Comparison of ENCODE assay signal across 19 mouse cellular contexts in genomic region chr8:89412046-89412445, GRCm38 (mm10).
DNase-seq lines count a peak whose midpoint lies in the region; ATAC-seq lines count a peak whose summit lies in the region.
"Had no signal": no experiment of that assay in that cellular context is flagged by ENCODE, and none has a peak within 500 bp of the region (broad histone marks: within the 10 kb centered on the region; RNA-seq: fewer than 3 reads in every experiment).

No protein-coding gene starts in this region.

- no peaks in the 10 kb centered on the region for H3K9me3 ChIP-seq in embryonic facial prominence, embryonic 11.5 days (replicated peaks; ENCODE audit: control insufficient read depth, low read length)
- H3K9me3 ChIP-seq in kidney, embryonic 15.5 days (replicated peaks): 0 out of 2 replicates have a peak, but pooled peaks cover 2% of the 10 kb centered on the region
- H3K9me3 ChIP-seq in limb, embryonic 11.5 days (ENCODE audit: control insufficient read depth, low read length): no peaks in the 10 kb centered on the region
- no peaks in the 10 kb centered on the region for H3K9me3 ChIP-seq in heart, embryonic 11.5 days (replicated peaks; ENCODE audit: control insufficient read depth, low read length)
- H3K9me3 ChIP-seq: embryonic facial prominence, embryonic 13.5 days; heart, embryonic 15.5 days; hindbrain, embryonic 12.5 days; limb, embryonic 15.5 days; midbrain, embryonic 12.5 days had no signal

- no peaks in the 10 kb centered on the region for H3K36me3 ChIP-seq in embryonic facial prominence, embryonic 11.5 days (replicated peaks; ENCODE audit: control insufficient read depth, insufficient read depth, low read depth, low read length)
- no peaks in the 10 kb centered on the region for H3K36me3 ChIP-seq in kidney, embryonic 15.5 days
- no peaks in the 10 kb centered on the region for H3K36me3 ChIP-seq in limb, embryonic 11.5 days (ENCODE audit: control insufficient read depth, insufficient read depth, low read length)
- no peaks in the 10 kb centered on the region for H3K36me3 ChIP-seq in heart, embryonic 11.5 days (ENCODE audit: control insufficient read depth, insufficient read depth, low read length)
- H3K36me3 ChIP-seq: embryonic facial prominence, embryonic 13.5 days; G1E; heart, embryonic 15.5 days; hindbrain, embryonic 12.5 days; limb, embryonic 15.5 days; midbrain, embryonic 12.5 days had no signal

- H3K4me3 ChIP-seq in embryonic facial prominence, embryonic 11.5 days (ENCODE audit: low read depth, low read length): no peak overlapping the region
- H3K4me3 ChIP-seq in kidney, embryonic 15.5 days (replicated peaks): no peak overlapping the region
- H3K4me3 ChIP-seq in limb, embryonic 11.5 days (ENCODE audit: low read depth, low read length): no peak overlapping the region
- no peak overlapping the region for H3K4me3 ChIP-seq in heart, embryonic 11.5 days (ENCODE audit: low read depth, low read length)
- H3K4me3 ChIP-seq: embryonic facial prominence, embryonic 13.5 days; heart, embryonic 15.5 days; hindbrain, embryonic 12.5 days; limb, embryonic 15.5 days; midbrain, embryonic 12.5 days; myocyte had no signal

- DNase-seq in embryo, embryonic 10 days (ENCODE audit: low spot score): peak; percentile 85
- DNase-seq in embryonic facial prominence, embryonic 11.5 days (ENCODE audit: low spot score): peak; percentile 45
- DNase-seq in limb, embryonic 11.5 days (ENCODE audit: low spot score): peak; percentile 57
- no peak for DNase-seq in ovary, postnatal 36 days (ENCODE audit: low spot score)
- no peak for DNase-seq in adipocyte (ENCODE audit: low spot score)
- DNase-seq: adrenal gland, postnatal 25 days; gastrocnemius, postnatal 36 days; liver, postnatal 0 days; right cerebral cortex, postnatal 14 days; thymus, postnatal 36 days had no signal

- no peak overlapping the region for H3K27ac ChIP-seq in embryonic facial prominence, embryonic 11.5 days (replicated peaks; ENCODE audit: low read depth, low read length)
- H3K27ac ChIP-seq in kidney, embryonic 15.5 days: peak overlapping the region; percentile 75
- no peak overlapping the region for H3K27ac ChIP-seq in limb, embryonic 11.5 days (replicated peaks; ENCODE audit: low read depth, low read length)
- H3K27ac ChIP-seq in heart, embryonic 11.5 days (ENCODE audit: low read depth, low read length): no peak overlapping the region
- H3K27ac ChIP-seq: embryonic facial prominence, embryonic 13.5 days; heart, embryonic 15.5 days; hindbrain, embryonic 12.5 days; limb, embryonic 15.5 days; midbrain, embryonic 12.5 days had no signal

- no peak overlapping the region for H3K4me2 ChIP-seq in embryonic facial prominence, embryonic 11.5 days (ENCODE audit: low read depth, low read length)
- peak overlapping the region; percentile 19; the same call in 1 of the 2 replicates for H3K4me2 ChIP-seq in kidney, embryonic 15.5 days
- H3K4me2 ChIP-seq in limb, embryonic 11.5 days (ENCODE audit: low read depth, severe bottlenecking): no peak overlapping the region
- H3K4me2 ChIP-seq in heart, embryonic 11.5 days: no peak overlapping the region
- H3K4me2 ChIP-seq: embryonic facial prominence, embryonic 13.5 days; heart, embryonic 15.5 days; hindbrain, embryonic 12.5 days; limb, embryonic 15.5 days; midbrain, embryonic 12.5 days had no signal

- 9% methylated on average over 7 of the region's 7 CpGs for WGBS in embryonic facial prominence, embryonic 11.5 days
- WGBS in kidney, embryonic 15.5 days: 9% methylated on average over 7 of the region's 7 CpGs
- 7% methylated on average over 7 of the region's 7 CpGs for WGBS in limb, embryonic 11.5 days
- WGBS in heart, embryonic 11.5 days (ENCODE audit: insufficient replicate concordance): 44% methylated on average over 7 of the region's 7 CpGs

- ATAC-seq in embryonic facial prominence, embryonic 11.5 days (replicated peaks; ENCODE audit: insufficient number of reproducible peaks, low FRiP score, low TSS enrichment, low read depth): no peak
- ATAC-seq in kidney, embryonic 15.5 days (replicated peaks; ENCODE audit: low FRiP score): peak; percentile 82
- no peak for ATAC-seq in limb, embryonic 11.5 days (ENCODE audit: insufficient number of reproducible peaks, low FRiP score, low TSS enrichment, low read depth)
- ATAC-seq in heart, embryonic 11.5 days (replicated peaks; ENCODE audit: insufficient number of reproducible peaks, low FRiP score, low TSS enrichment): no peak
- ATAC-seq: liver, postnatal 0 days had no signal

- H3K9ac ChIP-seq in embryonic facial prominence, embryonic 11.5 days (replicated peaks; ENCODE audit: low read length): no peak overlapping the region
- no peak overlapping the region for H3K9ac ChIP-seq in kidney, embryonic 15.5 days
- no peak overlapping the region for H3K9ac ChIP-seq in limb, embryonic 11.5 days (ENCODE audit: low read length)
- no peak overlapping the region for H3K9ac ChIP-seq in heart, embryonic 11.5 days (ENCODE audit: low read depth, low read length)
- H3K9ac ChIP-seq: embryonic facial prominence, embryonic 13.5 days; heart, embryonic 15.5 days; hindbrain, embryonic 12.5 days; limb, embryonic 15.5 days; liver, postnatal 0 days; midbrain, embryonic 12.5 days had no signal

- no peaks in the 10 kb centered on the region for H3K4me1 ChIP-seq in embryonic facial prominence, embryonic 11.5 days (ENCODE audit: control insufficient read depth, insufficient read depth, low read length)
- H3K4me1 ChIP-seq in kidney, embryonic 15.5 days: peaks cover 15% of the 10 kb centered on the region
- H3K4me1 ChIP-seq in limb, embryonic 11.5 days (ENCODE audit: control insufficient read depth, insufficient read depth, low read length): peaks cover 8% of the 10 kb centered on the region; the same call in 1 of the 2 replicates
- no peaks in the 10 kb centered on the region for H3K4me1 ChIP-seq in heart, embryonic 11.5 days (ENCODE audit: control insufficient read depth, insufficient read depth, low read length)
- H3K4me1 ChIP-seq: embryonic facial prominence, embryonic 13.5 days; heart, embryonic 15.5 days; hindbrain, embryonic 12.5 days; limb, embryonic 15.5 days had no signal

- no peaks in the 10 kb centered on the region for H3K27me3 ChIP-seq in embryonic facial prominence, embryonic 11.5 days (ENCODE audit: control insufficient read depth, insufficient read depth, low read length)
- H3K27me3 ChIP-seq in kidney, embryonic 15.5 days: no peaks in the 10 kb centered on the region
- H3K27me3 ChIP-seq in limb, embryonic 11.5 days (ENCODE audit: control insufficient read depth, insufficient read depth, low read length): no peaks in the 10 kb centered on the region
- H3K27me3 ChIP-seq in heart, embryonic 11.5 days (ENCODE audit: control insufficient read depth, insufficient read depth, low read length): no peaks in the 10 kb centered on the region
- H3K27me3 ChIP-seq: embryonic facial prominence, embryonic 13.5 days; heart, embryonic 15.5 days; hindbrain, embryonic 12.5 days; limb, embryonic 15.5 days; midbrain, embryonic 12.5 days had no signal

Comparison
In these comparisons a context has a peak if more than half of its experiments do, and no peak if none do; other contexts are left out.
1. DNase-seq: peak in embryo, embryonic 10 days (single experiment), embryonic facial prominence, embryonic 11.5 days (single experiment) and limb, embryonic 11.5 days (single experiment); none in ovary, postnatal 36 days (single experiment) and adipocyte (single experiment).